Comparison of ENCODE assay signal across 7 mouse cellular contexts in genomic region chr11:3178968-3179725, GRCm38 (mm10). TPM values are rescaled to one million over a fixed set of nuclear protein-coding genes. Genes with fewer than 3 reads are reported as not detected.
DNase-seq lines count a peak whose midpoint lies in the region; ATAC-seq and TF ChIP-seq lines count a peak whose summit lies in the region.
"Not testable (repeated sequence)": the region's sequence is repeated elsewhere in the genome, so short reads cannot be mapped to it uniquely, and the experiment has no call there.

No protein-coding gene starts in this region.

- DNase-seq in NIH3T3 (ENCODE audit: low read depth), result peak; percentile 63
- peak; percentile 16 to 41 for DNase-seq in cerebellum, postnatal 10 days
- peak; percentile 40 for DNase-seq in gastrocnemius, postnatal 25 days
- DNase-seq in kidney, adult 11 months, result peak; percentile 12
- peak; percentile 9 for DNase-seq in lung, postnatal 0 days (ENCODE audit: low spot score)
- peak; percentile 36 for DNase-seq in ovary, postnatal 36 days (ENCODE audit: low spot score)
- DNase-seq in thymus, postnatal 10 days (ENCODE audit: low spot score in 2 of 2), result peak; percentile 58 to 72

- not testable (repeated sequence) for H3K4me2 ChIP-seq in lung, postnatal 0 days (replicated peaks; ENCODE audit: low read depth, low read length)

- ATAC-seq in lung, postnatal 0 days, result not testable (repeated sequence)

- not testable (repeated sequence) for TF ChIP-seq EP300 in lung, postnatal 0 days (IDR thresholded peaks at IDR 0.05)

- H3K27me3 ChIP-seq in lung, postnatal 0 days (replicated peaks; ENCODE audit: insufficient read depth, low read length), result not testable (repeated sequence)

- not testable (repeated sequence) for H3K4me3 ChIP-seq in lung, postnatal 0 days (ENCODE audit: low read depth, low read length)

- TF ChIP-seq CTCF in lung, postnatal 0 days (IDR thresholded peaks at IDR 0.05), result not testable (repeated sequence)

- not testable (repeated sequence) for H3K27ac ChIP-seq in lung, postnatal 0 days (ENCODE audit: low read length)

- H3K9me3 ChIP-seq in lung, postnatal 0 days (ENCODE audit: low read length), result not testable (repeated sequence)

- not testable (repeated sequence) for H3K9ac ChIP-seq in lung, postnatal 0 days (replicated peaks; ENCODE audit: low read depth)

- H3K4me1 ChIP-seq in lung, postnatal 0 days (ENCODE audit: insufficient read depth, low read depth, low read length), result not testable (repeated sequence)

- H3K36me3 ChIP-seq in lung, postnatal 0 days (ENCODE audit: insufficient read depth, low read length), result not testable (repeated sequence)

- WGBS in lung, postnatal 0 days, result 84% methylated on average over 6 of the region's 6 CpGs

RNA-seq across cellular contexts. Expression of gene Sfi1, which starts 14.1 kb away (rescaled TPM):
- total RNA-seq in gastrocnemius, postnatal 25 days (2021), result 10 to 100 TPM; 10.8 to 14.1 TPM
- 7.9 and 8.3 TPM in 2 replicates for polyA plus RNA-seq in lung, postnatal 0 days (2015; fragmentation: Nextera tagmentation; extraction: Ambion mirVana)

RNA-seq across cellular contexts. Expression of gene Eif4enif1, which starts 23.0 kb away (rescaled TPM):
- 10 to 100 TPM; 27.5 to 32.7 TPM for total RNA-seq in gastrocnemius, postnatal 25 days (2021)
- polyA plus RNA-seq in lung, postnatal 0 days (2015; fragmentation: Nextera tagmentation; extraction: Ambion mirVana), result 17.7 and 19.3 TPM in 2 replicates

Comparison
In these comparisons a context has a peak if more than half of its experiments do, and no peak if none do; other contexts are left out.
1. DNase-seq: peak in every context shown above with its lines; median percentile 65 in thymus, postnatal 10 days; 63 in NIH3T3; 40 in gastrocnemius, postnatal 25 days; 36 in ovary, postnatal 36 days; 28 in cerebellum, postnatal 10 days; 12 in kidney, adult 11 months; 9 in lung, postnatal 0 days.